17 mouse cellular contexts compared by ENCODE assay signal in the genomic region with DNA sequence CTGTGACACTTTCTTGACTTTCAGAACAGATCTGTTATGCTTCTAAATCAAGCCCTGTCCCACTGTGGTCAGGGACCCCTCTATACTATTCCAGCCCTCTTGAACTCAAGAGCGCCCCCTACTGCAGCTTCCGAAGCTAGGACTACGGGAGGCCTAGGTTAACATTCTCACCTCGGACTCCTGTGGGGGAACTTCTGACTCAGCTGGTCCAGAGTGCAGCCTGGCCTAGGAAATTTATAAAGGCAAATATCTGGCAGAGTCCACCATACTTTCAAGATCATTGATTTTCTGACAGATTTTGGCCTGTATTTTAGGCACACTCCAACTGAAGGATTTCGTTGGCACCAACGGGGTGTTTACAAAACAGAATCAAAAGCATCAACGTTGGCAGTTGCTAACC. TPM values are rescaled to one million over a fixed set of nuclear protein-coding genes. Genes with fewer than 3 reads are reported as not detected.
DNase-seq lines count a peak whose midpoint lies in the region; ATAC-seq and TF ChIP-seq lines count a peak whose summit lies in the region.
"Had no signal": no experiment of that assay in that cellular context is flagged by ENCODE, and none has a peak within 500 bp of the region (broad histone marks: within the 10 kb centered on the region; RNA-seq: fewer than 3 reads in every experiment).

No protein-coding gene starts in this region.

- peak; percentile 39 for TF ChIP-seq CTCF in heart, adult 2 months (IDR thresholded peaks at IDR 0.05)
- peak; percentile 69 for TF ChIP-seq CTCF in layer of hippocampus, adult 2 months (conservative IDR thresholded peaks at IDR 0.05)
- TF ChIP-seq CTCF in testis, adult 2 months (IDR thresholded peaks at IDR 0.05; ENCODE audit: control insufficient read depth, insufficient read depth, insufficient replicate concordance, low read depth, low read length) = peak; percentile 43; the same call in 1 of the 2 replicates
- peak; percentile 34; the same call in 1 of the 2 replicates for TF ChIP-seq CTCF in stomach, postnatal 0 days (IDR thresholded peaks at IDR 0.05; ENCODE audit: low read depth)

- intact Hi-C loops in heart, adult 2 months (cut with DNase I) = no loop called here
- intact Hi-C loops in heart, postnatal 25 days (cut with DNase I) = no loop called here

- ATAC-seq in stomach, postnatal 0 days (ENCODE audit: low FRiP score, low TSS enrichment) = no peak
- ATAC-seq: activated CD4-positive, CD25-positive, alpha-beta regulatory T cell, adult 4 months; forebrain, embryonic 13.5 days had no signal

- no peak for DNase-seq in heart, adult 2 months
- DNase-seq in heart, postnatal 25 days (ENCODE audit: low spot score) = no peak
- no peak for DNase-seq in layer of hippocampus, adult 2 months (ENCODE audit: low spot score in 2 of 2)
- DNase-seq in layer of hippocampus, adult 9-11 months = no peak
- no peak for DNase-seq in testis, postnatal 14 days (ENCODE audit: low spot score)
- DNase-seq in stomach, postnatal 0 days (ENCODE audit: low spot score) = no peak
- DNase-seq in urinary bladder, postnatal 14 days (ENCODE audit: low spot score) = no peak
- DNase-seq: adrenal gland, postnatal 25 days; embryo, embryonic 11 days; lung, embryonic 14.5 days; thymus, postnatal 25 days had no signal

- no peak overlapping the region for H3K4me2 ChIP-seq in stomach, postnatal 0 days (replicated peaks; ENCODE audit: low read depth)
- H3K4me2 ChIP-seq: forebrain, embryonic 13.5 days; limb, embryonic 12.5 days; lung, embryonic 14.5 days; neural tube, embryonic 13.5 days had no signal

- TF ChIP-seq EP300 in heart, adult 2 months (IDR thresholded peaks at IDR 0.05; ENCODE audit: insufficient read depth, low read depth, low read length) = no peak
- TF ChIP-seq EP300 in stomach, postnatal 0 days (optimal IDR thresholded peaks at IDR 0.05) = no peak

- no peaks in the 10 kb centered on the region for H3K36me3 ChIP-seq in heart, adult 2 months (ENCODE audit: control insufficient read depth, insufficient read depth, low read length)
- H3K36me3 ChIP-seq in testis, adult 2 months (ENCODE audit: control insufficient read depth, insufficient read depth, low read length) = no peaks in the 10 kb centered on the region
- H3K36me3 ChIP-seq in stomach, postnatal 0 days (ENCODE audit: control insufficient read depth, insufficient read depth, low read length) = peaks cover 7% of the 10 kb centered on the region; the same call in 1 of the 2 replicates

- H3K27ac ChIP-seq in heart, adult 2 months = no peak overlapping the region
- H3K27ac ChIP-seq in layer of hippocampus, adult 2 months = no peak overlapping the region
- peak overlapping the region; percentile 45; the same call in 1 of the 2 replicates for H3K27ac ChIP-seq in testis, adult 2 months (ENCODE audit: control insufficient read depth, insufficient read depth, low read depth, low read length)
- H3K27ac ChIP-seq in stomach, postnatal 0 days (replicated peaks) = no peak overlapping the region
- H3K27ac ChIP-seq: forebrain, embryonic 13.5 days; hindbrain, embryonic 10.5 days; limb, embryonic 12.5 days; neural tube, embryonic 13.5 days had no signal

- TF ChIP-seq POLR2A in heart, adult 2 months (IDR thresholded peaks at IDR 0.05; ENCODE audit: insufficient read depth, low read depth, low read length) = no peak
- TF ChIP-seq POLR2A in testis, adult 2 months (IDR thresholded peaks at IDR 0.05; ENCODE audit: control insufficient read depth, low read depth, low read length) = no peak

- no peaks in the 10 kb centered on the region for H3K27me3 ChIP-seq in heart, adult 2 months (ENCODE audit: control insufficient read depth, insufficient read depth, low read length)
- H3K27me3 ChIP-seq in testis, adult 2 months (ENCODE audit: control insufficient read depth, insufficient read depth, low read length) = no peaks in the 10 kb centered on the region
- no peaks in the 10 kb centered on the region for H3K27me3 ChIP-seq in stomach, postnatal 0 days (ENCODE audit: control insufficient read depth, insufficient read depth, low read length)
- H3K27me3 ChIP-seq: forebrain, embryonic 13.5 days; limb, embryonic 12.5 days; neural tube, embryonic 13.5 days had no signal

- no peak overlapping the region for H3K4me3 ChIP-seq in heart, adult 2 months
- H3K4me3 ChIP-seq in layer of hippocampus, adult 2 months = no peak overlapping the region
- H3K4me3 ChIP-seq in testis, adult 2 months (ENCODE audit: control insufficient read depth, low read depth, low read length) = no peak overlapping the region
- H3K4me3 ChIP-seq in stomach, postnatal 0 days (ENCODE audit: low read depth, low read length) = no peak overlapping the region
- H3K4me3 ChIP-seq: forebrain, embryonic 13.5 days; hindbrain, embryonic 10.5 days; limb, embryonic 12.5 days; neural tube, embryonic 13.5 days had no signal

- no peaks in the 10 kb centered on the region for H3K9me3 ChIP-seq in stomach, postnatal 0 days (ENCODE audit: control insufficient read depth, low read length)
- H3K9me3 ChIP-seq: forebrain, embryonic 13.5 days; hindbrain, embryonic 10.5 days; limb, embryonic 12.5 days; neural tube, embryonic 13.5 days had no signal

- WGBS in heart, adult 2 months = 94% methylated on average over 7 of the region's 7 CpGs
- 93% methylated on average over 7 of the region's 7 CpGs for WGBS in stomach, postnatal 0 days

- H3K4me1 ChIP-seq in heart, adult 2 months (ENCODE audit: control insufficient read depth, insufficient read depth, low read length) = peaks cover 1% of the 10 kb centered on the region
- H3K4me1 ChIP-seq in testis, adult 2 months (ENCODE audit: control insufficient read depth, insufficient read depth, low read length) = peaks cover 3% of the 10 kb centered on the region
- no peaks in the 10 kb centered on the region for H3K4me1 ChIP-seq in stomach, postnatal 0 days (replicated peaks; ENCODE audit: control insufficient read depth, insufficient read depth)
- H3K4me1 ChIP-seq: forebrain, embryonic 13.5 days; hindbrain, embryonic 10.5 days; limb, embryonic 12.5 days; neural tube, embryonic 13.5 days had no signal

- no peak overlapping the region for H3K9ac ChIP-seq in heart, adult 2 months (ENCODE audit: low read depth, low read length)
- no peak overlapping the region for H3K9ac ChIP-seq in stomach, postnatal 0 days (ENCODE audit: low read length)
- H3K9ac ChIP-seq: forebrain, embryonic 13.5 days; limb, embryonic 12.5 days; lung, embryonic 14.5 days; neural tube, embryonic 13.5 days had no signal

- peaks cover 6% of the 10 kb centered on the region for H3K79me2 ChIP-seq in heart, adult 2 months (replicated peaks; ENCODE audit: control insufficient read depth, insufficient read depth, low read length)

RNA-seq across cellular contexts. Expression of a gene that starts 11.0 kb away (rescaled TPM):
- total RNA-seq in heart, adult 2 months (2021) = 10 to 100 TPM; 59.8 to 70.1 TPM
- polyA plus RNA-seq in heart, adult 2 months (2012; rRNA removed) = 49.8 and 71.9 TPM in 2 replicates
- total RNA-seq in heart, postnatal 25 days (2021) = 10 to 100 TPM; 80.0 to 90.6 TPM
- 10 to 100 TPM; 78.7 to 82.9 TPM for total RNA-seq in layer of hippocampus, adult 2 months (2021)
- polyA plus RNA-seq in testis, adult 2 months (2012; rRNA removed) = 138 and 141 TPM in 2 replicates
- polyA plus RNA-seq in stomach, postnatal 0 days (2015; fragmentation: Nextera tagmentation; extraction: Ambion mirVana) = 106 and 111 TPM in 2 replicates
